ENCODE assay signal across 14 mouse cellular contexts in genomic region chr12:69157107-69157506, GRCm38 (mm10). TPM values are rescaled to one million over a fixed set of nuclear protein-coding genes. Genes with fewer than 3 reads are reported as not detected.
DNase-seq lines count a peak whose midpoint lies in the region; ATAC-seq and TF ChIP-seq lines count a peak whose summit lies in the region.
"Had no signal": no experiment of that assay in that cellular context is flagged by ENCODE, and none has a peak within 500 bp of the region (broad histone marks: within the 10 kb centered on the region; RNA-seq: fewer than 3 reads in every experiment).

No protein-coding gene starts in this region.

- no peak overlapping the region for H3K4me2 ChIP-seq in kidney, embryonic 16.5 days (replicated peaks; ENCODE audit: low read depth, low read length)
- H3K4me2 ChIP-seq in kidney, embryonic 14.5 days (replicated peaks; ENCODE audit: low read depth, low read length): no peak overlapping the region
- peak overlapping the region; percentile 84 for H3K4me2 ChIP-seq in liver, embryonic 16.5 days (ENCODE audit: low read depth, low read length)

- peaks cover 18% of the 10 kb centered on the region for H3K36me3 ChIP-seq in kidney, embryonic 16.5 days (ENCODE audit: insufficient read depth, low read length)
- H3K36me3 ChIP-seq in kidney, embryonic 14.5 days (ENCODE audit: control insufficient read depth, insufficient read depth, low read length): peaks cover 15% of the 10 kb centered on the region
- H3K36me3 ChIP-seq in liver, embryonic 16.5 days (ENCODE audit: control insufficient read depth, insufficient read depth): peaks cover 12% of the 10 kb centered on the region

- no peak overlapping the region for H3K9ac ChIP-seq in kidney, embryonic 16.5 days (replicated peaks; ENCODE audit: low read length)
- no peak overlapping the region for H3K9ac ChIP-seq in kidney, embryonic 14.5 days (ENCODE audit: low read depth, low read length)
- H3K9ac ChIP-seq in liver, embryonic 16.5 days (ENCODE audit: low read depth, low read length): peak overlapping the region; percentile 88; the same call in 1 of the 2 replicates

- peaks cover 6% of the 10 kb centered on the region; the same call in 1 of the 2 replicates for H3K4me1 ChIP-seq in kidney, embryonic 16.5 days (ENCODE audit: insufficient read depth, low read length)
- H3K4me1 ChIP-seq in kidney, embryonic 14.5 days (ENCODE audit: control insufficient read depth, insufficient read depth, low read length): peaks cover 6% of the 10 kb centered on the region; the same call in 1 of the 2 replicates
- H3K4me1 ChIP-seq in cortical plate, adult 2 months (ENCODE audit: control insufficient read depth, insufficient read depth, low read length): peaks cover 3% of the 10 kb centered on the region; the same call in 1 of the 2 replicates
- peaks cover 19% of the 10 kb centered on the region for H3K4me1 ChIP-seq in liver, embryonic 16.5 days (ENCODE audit: control insufficient read depth, low read depth, low read length)

- H3K27ac ChIP-seq in kidney, embryonic 16.5 days (ENCODE audit: low read length): no peak overlapping the region
- no peak overlapping the region for H3K27ac ChIP-seq in kidney, embryonic 14.5 days (ENCODE audit: low read depth, low read length)
- H3K27ac ChIP-seq in cortical plate, adult 2 months (ENCODE audit: insufficient read depth, low read length): no peak overlapping the region
- peak overlapping the region; percentile 71 for H3K27ac ChIP-seq in liver, embryonic 16.5 days (ENCODE audit: low read length)
- H3K27ac ChIP-seq: midbrain, embryonic 15.5 days had no signal

- no peak for ATAC-seq in kidney, embryonic 16.5 days (ENCODE audit: low FRiP score, low TSS enrichment)
- no peak for ATAC-seq in kidney, embryonic 14.5 days (ENCODE audit: low FRiP score, low TSS enrichment)
- no peak for ATAC-seq in liver, embryonic 16.5 days (ENCODE audit: low read depth)
- ATAC-seq: midbrain, embryonic 15.5 days had no signal

- 0 out of 2 replicates have a peak overlapping the region, but pooled peaks have one; percentile 80 for H3K4me3 ChIP-seq in kidney, embryonic 16.5 days (ENCODE audit: low read length)
- no peak overlapping the region for H3K4me3 ChIP-seq in kidney, embryonic 14.5 days (ENCODE audit: low read length)
- H3K4me3 ChIP-seq in cortical plate, adult 2 months (ENCODE audit: insufficient read depth, low read length): no peak overlapping the region
- H3K4me3 ChIP-seq in liver, embryonic 16.5 days (ENCODE audit: low read depth, low read length): peak overlapping the region; percentile 81

- WGBS in kidney, embryonic 16.5 days: 98% methylated on average over 2 of the region's 2 CpGs
- 95% methylated on average over 2 of the region's 2 CpGs for WGBS in kidney, embryonic 14.5 days
- WGBS in liver, embryonic 16.5 days (ENCODE audit: insufficient replicate concordance): 57% methylated on average over 2 of the region's 2 CpGs

- 0 out of 2 replicates have a peak, but pooled peaks have one; percentile 21 for TF ChIP-seq POLR2A in cortical plate, adult 2 months (IDR thresholded peaks at IDR 0.05; ENCODE audit: extremely low read depth, insufficient read depth, low read length)

- DNase-seq in R1 (ENCODE audit: low read depth, low spot score): peak; percentile 38
- DNase-seq in right cerebral cortex, adult 2 months (ENCODE audit: low spot score in 2 of 2): no peak
- no peak for DNase-seq in left cerebral cortex, adult 9 months (ENCODE audit: low spot score in 2 of 2)
- DNase-seq: embryo, embryonic 11 days; gastrocnemius, adult 2 months; heart, postnatal 36 days; kidney, postnatal 4 days; retina, postnatal 1 day had no signal

- H3K27me3 ChIP-seq in kidney, embryonic 16.5 days (ENCODE audit: insufficient read depth, low read length): no peaks in the 10 kb centered on the region
- no peaks in the 10 kb centered on the region for H3K27me3 ChIP-seq in kidney, embryonic 14.5 days (ENCODE audit: control insufficient read depth, insufficient read depth, low read length)
- no peaks in the 10 kb centered on the region for H3K27me3 ChIP-seq in liver, embryonic 16.5 days (ENCODE audit: control insufficient read depth, insufficient read depth, low read depth, low read length)
- H3K27me3 ChIP-seq: midbrain, embryonic 15.5 days had no signal

- TF ChIP-seq CTCF in cortical plate, adult 2 months (IDR thresholded peaks at IDR 0.05; ENCODE audit: extremely low read depth, insufficient read depth, low read length): no peak

- H3K9me3 ChIP-seq in kidney, embryonic 16.5 days (ENCODE audit: low read length): no peaks in the 10 kb centered on the region
- no peaks in the 10 kb centered on the region for H3K9me3 ChIP-seq in kidney, embryonic 14.5 days (ENCODE audit: control insufficient read depth, low read length)
- no peaks in the 10 kb centered on the region for H3K9me3 ChIP-seq in liver, embryonic 16.5 days (replicated peaks; ENCODE audit: control insufficient read depth, low read length)
- H3K9me3 ChIP-seq: midbrain, embryonic 15.5 days had no signal

RNA-seq across cellular contexts. Expression of gene Rps29, which starts 1.9 kb away (rescaled TPM):
- polyA plus RNA-seq in kidney, embryonic 16.5 days (2015; fragmentation: Nextera tagmentation; extraction: Ambion mirVana): 1,392 and 1,476 TPM in 2 replicates
- 1,793 and 2,428 TPM in 2 replicates for polyA plus RNA-seq in kidney, embryonic 14.5 days (2014; fragmentation: Nextera tagmentation; extraction: Ambion mirVana)
- polyA plus RNA-seq in cortical plate, adult 2 months (2012; rRNA removed): 1,487 and 1,750 TPM in 2 replicates
- 948 and 1,117 TPM in 2 replicates for polyA plus RNA-seq in liver, embryonic 16.5 days (2015; fragmentation: Nextera tagmentation; extraction: Ambion mirVana)

RNA-seq across cellular contexts. Expression of gene Lrr1, which starts 11.5 kb away (rescaled TPM):
- 21.1 and 24.1 TPM in 2 replicates for polyA plus RNA-seq in kidney, embryonic 16.5 days (2015; fragmentation: Nextera tagmentation; extraction: Ambion mirVana)
- 26.3 and 33.0 TPM in 2 replicates for polyA plus RNA-seq in kidney, embryonic 14.5 days (2014; fragmentation: Nextera tagmentation; extraction: Ambion mirVana)
- 0.13 and 0.15 TPM in 2 replicates for polyA plus RNA-seq in cortical plate, adult 2 months (2012; rRNA removed)
- polyA plus RNA-seq in liver, embryonic 16.5 days (2015; fragmentation: Nextera tagmentation; extraction: Ambion mirVana): 14.1 and 18.5 TPM in 2 replicates
- polyA plus RNA-seq: liver, adult 2 months had no signal

RNA-seq across cellular contexts. Expression of gene Rpl36al, which starts 26.8 kb away (rescaled TPM):
- polyA plus RNA-seq in kidney, embryonic 16.5 days (2015; fragmentation: Nextera tagmentation; extraction: Ambion mirVana): 471 and 512 TPM in 2 replicates
- polyA plus RNA-seq in kidney, embryonic 14.5 days (2014; fragmentation: Nextera tagmentation; extraction: Ambion mirVana): 642 and 884 TPM in 2 replicates
- 324 and 336 TPM in 2 replicates for polyA plus RNA-seq in cortical plate, adult 2 months (2012; rRNA removed)
- 402 and 452 TPM in 2 replicates for polyA plus RNA-seq in liver, embryonic 16.5 days (2015; fragmentation: Nextera tagmentation; extraction: Ambion mirVana)

RNA-seq across cellular contexts. Expression of gene Mgat2, which starts 26.9 kb away (rescaled TPM):
- 46.3 and 47.0 TPM in 2 replicates for polyA plus RNA-seq in kidney, embryonic 16.5 days (2015; fragmentation: Nextera tagmentation; extraction: Ambion mirVana)
- 44.1 and 56.4 TPM in 2 replicates for polyA plus RNA-seq in kidney, embryonic 14.5 days (2014; fragmentation: Nextera tagmentation; extraction: Ambion mirVana)
- polyA plus RNA-seq in cortical plate, adult 2 months (2012; rRNA removed): 15.2 and 15.3 TPM in 2 replicates
- polyA plus RNA-seq in liver, embryonic 16.5 days (2015; fragmentation: Nextera tagmentation; extraction: Ambion mirVana): 18.0 TPM in 2 replicates

RNA-seq across cellular contexts. Expression of gene Gm49383, which starts 39.8 kb away (rescaled TPM):
- polyA plus RNA-seq in kidney, embryonic 16.5 days (2015; fragmentation: Nextera tagmentation; extraction: Ambion mirVana): 32.6 and 34.2 TPM in 2 replicates
- 33.4 and 37.1 TPM in 2 replicates for polyA plus RNA-seq in kidney, embryonic 14.5 days (2014; fragmentation: Nextera tagmentation; extraction: Ambion mirVana)
- 0.61 and 0.64 TPM in 2 replicates for polyA plus RNA-seq in cortical plate, adult 2 months (2012; rRNA removed)
- polyA plus RNA-seq in liver, embryonic 16.5 days (2015; fragmentation: Nextera tagmentation; extraction: Ambion mirVana): 13.8 and 15.6 TPM in 2 replicates

Comparison
In these comparisons a context has a peak if more than half of its experiments do, and no peak if none do; other contexts are left out.
1. H3K4me3 ChIP-seq: peak in kidney, embryonic 16.5 days (single experiment) and liver, embryonic 16.5 days (single experiment); none in kidney, embryonic 14.5 days (single experiment) and cortical plate, adult 2 months (single experiment).
2. RNA of gene Lrr1, which starts 11.5 kb away (polyA plus RNA-seq): 26.3 to 33.0 TPM in kidney, embryonic 14.5 days, 21.1 to 24.1 TPM in kidney, embryonic 16.5 days and 14.1 to 18.5 TPM in liver, embryonic 16.5 days; 0.13 to 0.15 TPM in cortical plate, adult 2 months; every median in the first group is over 10 times any median in the second.